Comparison of ENCODE assay signal across 29 mouse cellular contexts in the genomic region with DNA sequence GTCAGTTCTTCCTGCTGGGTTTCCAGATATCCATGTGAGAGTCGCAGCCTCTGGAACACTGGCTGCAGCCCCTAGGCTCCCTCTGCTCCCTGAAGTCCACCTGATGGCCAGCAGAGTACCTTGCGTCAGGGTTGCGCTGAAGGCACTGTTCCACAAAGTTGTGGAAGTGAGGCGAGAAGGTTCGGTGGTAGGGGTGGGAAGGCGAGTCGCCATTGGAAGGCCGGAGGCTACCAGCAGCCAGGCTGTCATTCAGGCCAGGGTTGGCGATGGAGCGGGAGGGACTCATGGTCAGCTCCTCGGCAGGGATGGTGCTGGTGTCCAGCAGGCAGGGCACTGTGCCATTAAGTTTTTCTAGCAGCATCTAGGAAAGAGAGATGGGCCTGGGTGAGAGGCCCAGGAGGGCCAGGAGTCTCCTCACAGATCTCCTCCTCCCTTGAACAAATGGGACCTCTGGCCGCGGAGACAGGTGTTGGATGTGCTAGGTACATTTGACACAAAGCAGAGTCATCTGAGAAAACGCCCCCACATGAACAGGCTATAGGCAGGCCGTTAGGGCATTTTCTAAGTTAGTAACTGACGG. TPM values are rescaled to one million over a fixed set of nuclear protein-coding genes. Genes with fewer than 3 reads are reported as not detected.
DNase-seq lines count a peak whose midpoint lies in the region; ATAC-seq and TF ChIP-seq lines count a peak whose summit lies in the region.
"Had no signal": no experiment of that assay in that cellular context is flagged by ENCODE, and none has a peak within 500 bp of the region (broad histone marks: within the 10 kb centered on the region; RNA-seq: fewer than 3 reads in every experiment).

No protein-coding gene starts in this region.

- no peak overlapping the region for H3K9ac ChIP-seq in heart, postnatal 0 days (replicated peaks; ENCODE audit: low read depth, low read length)
- H3K9ac ChIP-seq in heart, embryonic 12.5 days = no peak overlapping the region
- H3K9ac ChIP-seq in liver, postnatal 0 days (replicated peaks) = no peak overlapping the region
- H3K9ac ChIP-seq: forebrain, embryonic 13.5 days; hindbrain, embryonic 15.5 days; lung, embryonic 14.5 days had no signal

- H3K4me1 ChIP-seq in heart, postnatal 0 days (ENCODE audit: control insufficient read depth, insufficient read depth) = no peaks in the 10 kb centered on the region
- H3K4me1 ChIP-seq in heart, embryonic 12.5 days (replicated peaks) = peaks cover 16% of the 10 kb centered on the region
- H3K4me1 ChIP-seq in megakaryocyte, embryonic 14.5 days = peaks cover 42% of the 10 kb centered on the region
- peaks cover 13% of the 10 kb centered on the region for H3K4me1 ChIP-seq in liver, postnatal 0 days (ENCODE audit: insufficient read depth)

- DNase-seq in gastrocnemius, adult 2 months = no peak
- DNase-seq in gastrocnemius, postnatal 36 days = no peak
- DNase-seq in heart, postnatal 0 days (ENCODE audit: low spot score) = no peak
- DNase-seq in liver, postnatal 0 days = no peak
- DNase-seq: adrenal gland, postnatal 25 days; cerebellum, adult 11 months; cerebellum, postnatal 10 days; kidney, adult 2 months; kidney, postnatal 10 days; lung, embryonic 14.5 days; midbrain, embryonic 14.5 days; retina, postnatal 1 day; right cerebral cortex, postnatal 25 days; thymus, postnatal 14 days had no signal

- no peak for TF ChIP-seq CTCF in gastrocnemius, adult 2 months (IDR thresholded peaks at IDR 0.05)
- TF ChIP-seq CTCF in heart, postnatal 0 days (IDR thresholded peaks at IDR 0.05; ENCODE audit: low read depth) = no peak
- no peak for TF ChIP-seq CTCF in liver, postnatal 0 days (IDR thresholded peaks at IDR 0.05; ENCODE audit: low read depth)

- TF ChIP-seq EP300 in heart, postnatal 0 days (IDR thresholded peaks at IDR 0.05; ENCODE audit: low read depth) = no peak
- no peak for TF ChIP-seq EP300 in liver, postnatal 0 days (IDR thresholded peaks at IDR 0.05; ENCODE audit: low read depth)

- no peaks in the 10 kb centered on the region for H3K9me3 ChIP-seq in heart, postnatal 0 days (replicated peaks; ENCODE audit: control insufficient read depth, low read length)
- H3K9me3 ChIP-seq in heart, embryonic 12.5 days (replicated peaks) = no peaks in the 10 kb centered on the region
- no peaks in the 10 kb centered on the region for H3K9me3 ChIP-seq in megakaryocyte, embryonic 14.5 days
- no peaks in the 10 kb centered on the region for H3K9me3 ChIP-seq in liver, postnatal 0 days (ENCODE audit: low read length)
- H3K9me3 ChIP-seq: forebrain, embryonic 13.5 days; hindbrain, embryonic 15.5 days had no signal

- WGBS in heart, postnatal 0 days = 81% methylated on average over 16 of the region's 16 CpGs
- WGBS in heart, embryonic 12.5 days = 81% methylated on average over 16 of the region's 16 CpGs
- 76% methylated on average over 16 of the region's 16 CpGs for WGBS in liver, postnatal 0 days (ENCODE audit: insufficient replicate concordance)

- H3K4me2 ChIP-seq in heart, postnatal 0 days (ENCODE audit: low read depth, low read length) = peak overlapping the region; percentile 8; the same call in 1 of the 2 replicates
- H3K4me2 ChIP-seq in heart, embryonic 12.5 days = no peak overlapping the region
- peak overlapping the region; percentile 26; the same call in 1 of the 2 replicates for H3K4me2 ChIP-seq in liver, postnatal 0 days (ENCODE audit: low read depth, low read length)
- H3K4me2 ChIP-seq: forebrain, embryonic 13.5 days; hindbrain, embryonic 15.5 days; lung, embryonic 14.5 days had no signal

- peak overlapping the region; percentile 68 for H3K27ac ChIP-seq in gastrocnemius, adult 2 months
- H3K27ac ChIP-seq in heart, postnatal 0 days (ENCODE audit: low read depth) = peak overlapping the region; percentile 54; the same call in 1 of the 2 replicates
- H3K27ac ChIP-seq in heart, embryonic 12.5 days (ENCODE audit: poor library complexity, severe bottlenecking) = no peak overlapping the region
- peak overlapping the region; percentile 64 for H3K27ac ChIP-seq in liver, postnatal 0 days (ENCODE audit: low read depth)
- H3K27ac ChIP-seq: forebrain, embryonic 13.5 days; hindbrain, embryonic 15.5 days; left cerebral cortex, adult 2 months had no signal

- H3K27me3 ChIP-seq in heart, postnatal 0 days (ENCODE audit: control insufficient read depth, insufficient read depth, low read length) = no peaks in the 10 kb centered on the region
- no peaks in the 10 kb centered on the region for H3K27me3 ChIP-seq in heart, embryonic 12.5 days (replicated peaks)
- peaks cover 16% of the 10 kb centered on the region for H3K27me3 ChIP-seq in megakaryocyte, embryonic 14.5 days (replicated peaks)
- H3K27me3 ChIP-seq in liver, postnatal 0 days (ENCODE audit: insufficient read depth, low read length) = no peaks in the 10 kb centered on the region
- H3K27me3 ChIP-seq: forebrain, embryonic 13.5 days; hindbrain, embryonic 15.5 days had no signal

- intact Hi-C loops in gastrocnemius, adult 2 months (cut with DNase I) = no loop called here
- intact Hi-C loops in gastrocnemius, postnatal 36 days (cut with DNase I) = no loop called here

- no peak for ATAC-seq in heart, postnatal 0 days (ENCODE audit: insufficient read depth, low read depth)
- ATAC-seq in heart, embryonic 12.5 days (ENCODE audit: insufficient number of reproducible peaks, low FRiP score) = no peak
- ATAC-seq in megakaryocyte, adult 5-6 weeks (ENCODE audit: poor library complexity, severe bottlenecking) = no peak
- no peak for ATAC-seq in liver, postnatal 0 days
- ATAC-seq: forebrain, embryonic 13.5 days had no signal

- peak overlapping the region; percentile 23 for H3K4me3 ChIP-seq in gastrocnemius, adult 2 months
- H3K4me3 ChIP-seq in heart, postnatal 0 days (ENCODE audit: low read depth, low read length) = no peak overlapping the region
- no peak overlapping the region for H3K4me3 ChIP-seq in heart, embryonic 12.5 days
- peak overlapping the region; percentile 18 for H3K4me3 ChIP-seq in megakaryocyte, embryonic 14.5 days (replicated peaks)
- no peak overlapping the region for H3K4me3 ChIP-seq in liver, postnatal 0 days (ENCODE audit: low read depth, low read length)
- H3K4me3 ChIP-seq: forebrain, embryonic 13.5 days; hindbrain, embryonic 15.5 days; left cerebral cortex, adult 2 months had no signal

- H3K36me3 ChIP-seq in heart, postnatal 0 days (replicated peaks; ENCODE audit: control insufficient read depth, insufficient read depth, low read length) = peaks cover 30% of the 10 kb centered on the region
- peaks cover 51% of the 10 kb centered on the region for H3K36me3 ChIP-seq in heart, embryonic 12.5 days
- peaks cover 68% of the 10 kb centered on the region for H3K36me3 ChIP-seq in megakaryocyte, embryonic 14.5 days (replicated peaks; ENCODE audit: low read length)
- peaks cover 3% of the 10 kb centered on the region for H3K36me3 ChIP-seq in liver, postnatal 0 days (replicated peaks; ENCODE audit: insufficient read depth, low read length)

RNA-seq across cellular contexts. Expression of a gene that starts 4.0 kb away (rescaled TPM):
- total RNA-seq in gastrocnemius, adult 2 months (2021) = 1 to 10 TPM; 1.3 to 1.7 TPM
- total RNA-seq in gastrocnemius, postnatal 36 days (2021) = 1 to 10 TPM; 1.5 to 3.6 TPM
- 8.2 and 34.8 TPM in 2 replicates for total RNA-seq in heart, postnatal 0 days (2014; rRNA removed; ENCODE audit: low replicate concordance)
- polyA plus RNA-seq in heart, postnatal 0 days (2015; fragmentation: Nextera tagmentation; extraction: Ambion mirVana) = 40.4 and 44.6 TPM in 2 replicates
- polyA plus RNA-seq in heart, embryonic 12.5 days (2016; fragmentation: Nextera tagmentation; extraction: Ambion mirVana) = 125 and 135 TPM in 2 replicates
- 121 and 146 TPM in 2 replicates for polyA plus RNA-seq in megakaryocyte, embryonic 14.5 days (2012; ENCODE audit: insufficient read depth, low replicate concordance)
- total RNA-seq in megakaryocyte, adult 5-6 weeks (2015) = 242 and 247 TPM in 2 replicates
- total RNA-seq in megakaryocyte, adult 5-6 weeks (2017) = 56.3 and 61.8 TPM in 2 replicates
- polyA plus RNA-seq in liver, postnatal 0 days (2015; fragmentation: Nextera tagmentation; extraction: Ambion mirVana) = 77.5 and 77.7 TPM in 2 replicates

RNA-seq across cellular contexts. Expression of a gene that starts 4.0 kb away (rescaled TPM):
- not detected for total RNA-seq in gastrocnemius, adult 2 months (2021)
- total RNA-seq in gastrocnemius, postnatal 36 days (2021) = not detected
- total RNA-seq in heart, postnatal 0 days (2014; rRNA removed; ENCODE audit: low replicate concordance) = not detected in 2 replicates
- not detected in 2 replicates for polyA plus RNA-seq in heart, postnatal 0 days (2015; fragmentation: Nextera tagmentation; extraction: Ambion mirVana)
- polyA plus RNA-seq in heart, embryonic 12.5 days (2016; fragmentation: Nextera tagmentation; extraction: Ambion mirVana) = not detected in 2 replicates
- not detected in 2 replicates for polyA plus RNA-seq in megakaryocyte, embryonic 14.5 days (2012; ENCODE audit: insufficient read depth, low replicate concordance)
- 1.4 TPM in 1 of 2 replicates, not detected in the other for total RNA-seq in megakaryocyte, adult 5-6 weeks (2015)
- total RNA-seq in megakaryocyte, adult 5-6 weeks (2017) = not detected in 2 replicates
- polyA plus RNA-seq in liver, postnatal 0 days (2015; fragmentation: Nextera tagmentation; extraction: Ambion mirVana) = not detected in 2 replicates
- total RNA-seq: adrenal gland, postnatal 25 days; ES-E14; gastrocnemius, adult 18-20 months; layer of hippocampus, postnatal 10 days; left cerebral cortex, adult 2 months; left cerebral cortex, postnatal 36 days had no signal
- polyA plus RNA-seq: embryonic facial prominence, embryonic 14.5 days; forebrain, embryonic 13.5 days; intestine, embryonic 14.5 days; kidney, adult 2 months; limb, embryonic 14.5 days; lung, embryonic 14.5 days; midbrain, embryonic 14.5 days; neural tube, embryonic 11.5 days; stomach, embryonic 14.5 days had no signal

RNA-seq across cellular contexts. Expression of a gene that starts 37.3 kb away (rescaled TPM):
- 10 to 100 TPM; 10.0 to 10.5 TPM for total RNA-seq in gastrocnemius, adult 2 months (2021)
- total RNA-seq in gastrocnemius, postnatal 36 days (2021) = 10 to 100 TPM; 10.5 to 10.9 TPM
- total RNA-seq in heart, postnatal 0 days (2014; rRNA removed; ENCODE audit: low replicate concordance) = 12.6 and 18.7 TPM in 2 replicates
- 12.6 and 13.0 TPM in 2 replicates for polyA plus RNA-seq in heart, postnatal 0 days (2015; fragmentation: Nextera tagmentation; extraction: Ambion mirVana)
- polyA plus RNA-seq in heart, embryonic 12.5 days (2016; fragmentation: Nextera tagmentation; extraction: Ambion mirVana) = 22.4 and 22.6 TPM in 2 replicates
- 50.4 and 187 TPM in 2 replicates for polyA plus RNA-seq in megakaryocyte, embryonic 14.5 days (2012; ENCODE audit: insufficient read depth, low replicate concordance)
- total RNA-seq in megakaryocyte, adult 5-6 weeks (2015) = 27.2 and 28.3 TPM in 2 replicates
- total RNA-seq in megakaryocyte, adult 5-6 weeks (2017) = 20.3 and 26.1 TPM in 2 replicates
- 4.6 and 4.9 TPM in 2 replicates for polyA plus RNA-seq in liver, postnatal 0 days (2015; fragmentation: Nextera tagmentation; extraction: Ambion mirVana)

RNA-seq across cellular contexts. Expression of a gene that starts 51.5 kb away (rescaled TPM):
- total RNA-seq in gastrocnemius, adult 2 months (2021) = 10 to 100 TPM; 68.3 to 78.9 TPM
- 10 to 100 TPM; 60.0 to 68.3 TPM for total RNA-seq in gastrocnemius, postnatal 36 days (2021)
- 22.0 and 23.6 TPM in 2 replicates for total RNA-seq in heart, postnatal 0 days (2014; rRNA removed; ENCODE audit: low replicate concordance)
- 80.6 and 89.8 TPM in 2 replicates for polyA plus RNA-seq in heart, postnatal 0 days (2015; fragmentation: Nextera tagmentation; extraction: Ambion mirVana)
- 90.3 and 93.1 TPM in 2 replicates for polyA plus RNA-seq in heart, embryonic 12.5 days (2016; fragmentation: Nextera tagmentation; extraction: Ambion mirVana)
- 1.4 and 4.7 TPM in 2 replicates for polyA plus RNA-seq in megakaryocyte, embryonic 14.5 days (2012; ENCODE audit: insufficient read depth, low replicate concordance)
- 25.8 and 36.0 TPM in 2 replicates for total RNA-seq in megakaryocyte, adult 5-6 weeks (2015)
- total RNA-seq in megakaryocyte, adult 5-6 weeks (2017) = 110 and 156 TPM in 2 replicates
- polyA plus RNA-seq in liver, postnatal 0 days (2015; fragmentation: Nextera tagmentation; extraction: Ambion mirVana) = 33.4 and 34.6 TPM in 2 replicates

RNA-seq across cellular contexts. Expression of a gene that starts 52.0 kb away (rescaled TPM):
- 10 to 100 TPM; 24.3 to 24.7 TPM for total RNA-seq in gastrocnemius, adult 2 months (2021)
- 10 to 100 TPM; 19.1 to 22.2 TPM for total RNA-seq in gastrocnemius, postnatal 36 days (2021)
- total RNA-seq in heart, postnatal 0 days (2014; rRNA removed; ENCODE audit: low replicate concordance) = 15.8 and 17.8 TPM in 2 replicates
- polyA plus RNA-seq in heart, postnatal 0 days (2015; fragmentation: Nextera tagmentation; extraction: Ambion mirVana) = 25.5 and 29.2 TPM in 2 replicates
- polyA plus RNA-seq in heart, embryonic 12.5 days (2016; fragmentation: Nextera tagmentation; extraction: Ambion mirVana) = 59.1 and 60.7 TPM in 2 replicates
- polyA plus RNA-seq in megakaryocyte, embryonic 14.5 days (2012; ENCODE audit: insufficient read depth, low replicate concordance) = 4.9 and 12.1 TPM in 2 replicates
- total RNA-seq in megakaryocyte, adult 5-6 weeks (2015) = 28.6 and 30.3 TPM in 2 replicates
- total RNA-seq in megakaryocyte, adult 5-6 weeks (2017) = 51.7 and 62.6 TPM in 2 replicates
- 15.9 and 17.8 TPM in 2 replicates for polyA plus RNA-seq in liver, postnatal 0 days (2015; fragmentation: Nextera tagmentation; extraction: Ambion mirVana)

Comparison
In these comparisons a context has a peak if more than half of its experiments do, and no peak if none do; other contexts are left out.
1. H3K4me3 ChIP-seq: peak in gastrocnemius, adult 2 months (single experiment) and megakaryocyte, embryonic 14.5 days (single experiment); none in heart, postnatal 0 days (single experiment), heart, embryonic 12.5 days (single experiment) and liver, postnatal 0 days (single experiment).